Mouse (Mus musculus): Measurements from ENCODE around the gene Lta. TPM values are rescaled to one million over a fixed set of nuclear protein-coding genes. Genes with fewer than 3 reads are reported as not detected.

Gene Lta
- polyA plus RNA-seq, 1 experiment from 2014 or later: not detected

GRCm38 (mm10) chr17:35187345-35187744 is 17.8 kb downstream of the Lta start:
- no peak overlapping the region for H3K9ac ChIP-seq
- 78% methylated on average over 4 of the region's 4 CpGs for WGBS
- H3K9me3 ChIP-seq (replicated peaks): no peaks in the 10 kb centered on the region
- no peaks in the 10 kb centered on the region for H3K27me3 ChIP-seq
- peaks cover 11% of the 10 kb centered on the region for H3K4me1 ChIP-seq
- no peak overlapping the region for H3K4me2 ChIP-seq
- no peak overlapping the region for H3K4me3 ChIP-seq
- no peaks in the 10 kb centered on the region for H3K36me3 ChIP-seq (ENCODE audit: poor library complexity, severe bottlenecking)
- no peak overlapping the region for H3K27ac ChIP-seq
- no peak for ATAC-seq

GRCm38 (mm10) chr17:35186681-35187080 is 18.5 kb downstream of the Lta start:
- no peaks in the 10 kb centered on the region for H3K27me3 ChIP-seq
- no peaks in the 10 kb centered on the region for H3K9me3 ChIP-seq (replicated peaks)
- H3K27ac ChIP-seq: no peak overlapping the region; the same call in 1 of the 2 replicates
- H3K9ac ChIP-seq: no peak overlapping the region
- H3K4me3 ChIP-seq: peak overlapping the region; percentile 36; the same call in 1 of the 2 replicates
- H3K36me3 ChIP-seq (ENCODE audit: poor library complexity, severe bottlenecking): no peaks in the 10 kb centered on the region
- peak overlapping the region; percentile 58 for H3K4me2 ChIP-seq
- peaks cover 11% of the 10 kb centered on the region for H3K4me1 ChIP-seq
- no peak for ATAC-seq
- 0% methylated on average over 4 of the region's 4 CpGs for WGBS

- H3K4me3 ChIP-seq: peak overlapping the region; percentile 36
- H3K36me3 ChIP-seq (ENCODE audit: poor library complexity, severe bottlenecking): no peaks in the 10 kb centered on the region
- peaks cover 11% of the 10 kb centered on the region for H3K4me1 ChIP-seq
- no peak overlapping the region; the same call in 1 of the 2 replicates for H3K27ac ChIP-seq
- peak; percentile 67; the same call in 1 of the 2 replicates for ATAC-seq
- no peaks in the 10 kb centered on the region for H3K27me3 ChIP-seq
- peak overlapping the region; percentile 46 for H3K9ac ChIP-seq
- 5% methylated on average over 17 of the region's 18 CpGs for WGBS
- H3K4me2 ChIP-seq: peak overlapping the region; percentile 58
- H3K9me3 ChIP-seq (replicated peaks): no peaks in the 10 kb centered on the region
These were observed 19.2 kb downstream of the Lta start for GRCm38 (mm10) chr17:35185639-35186611.

- Histone ChIP-seq H3K4me1 (no peaks in the 10 kb centered on the region), H3K4me3 (no peak overlapping the region), H3K27ac (no peak overlapping the region), H3K4me2 (no peak overlapping the region), H3K9me3 (replicated peaks) (no peaks in the 10 kb centered on the region), H3K27me3 (no peaks in the 10 kb centered on the region), H3K9ac (no peak overlapping the region), H3K36me3 (ENCODE audit: poor library complexity, severe bottlenecking) (no peaks in the 10 kb centered on the region)
- ATAC-seq: no peak
- 93% methylated on average over 5 of the region's 5 CpGs for WGBS
These were observed 25.1 kb downstream of the Lta start for GRCm38 (mm10) chr17:35180093-35180492.

- H3K27me3 ChIP-seq: no peaks in the 10 kb centered on the region
- no peaks in the 10 kb centered on the region for H3K36me3 ChIP-seq (ENCODE audit: poor library complexity, severe bottlenecking)
- 14% methylated on average over 5 of the region's 5 CpGs for WGBS
- H3K4me2 ChIP-seq: no peak overlapping the region
- no peak overlapping the region for H3K27ac ChIP-seq
- no peak overlapping the region for H3K9ac ChIP-seq
- no peaks in the 10 kb centered on the region for H3K4me1 ChIP-seq
- ATAC-seq: 0 out of 2 replicates have a peak, but pooled peaks have one; percentile 43
- H3K9me3 ChIP-seq (replicated peaks): no peaks in the 10 kb centered on the region
- H3K4me3 ChIP-seq: no peak overlapping the region
These were observed 26.6 kb downstream of the Lta start for GRCm38 (mm10) chr17:35178528-35178927.

- Histone ChIP-seq H3K9ac (no peak within 1 kb of the TSS), H3K4me3 (no peak within 1 kb of the TSS), H3K27me3 (no peaks in the 10 kb centered on the region), H3K36me3 (ENCODE audit: poor library complexity, severe bottlenecking) (no peaks in the 10 kb centered on the region), H3K4me2 (no peak within 1 kb of the TSS), H3K27ac (no peak within 1 kb of the TSS), H3K4me1 (no peaks in the 10 kb centered on the region), H3K9me3 (replicated peaks) (no peaks in the 10 kb centered on the region)
- 50% methylated on average over 2 of the region's 2 CpGs for WGBS
- no peak for ATAC-seq
These were observed 29.2 kb downstream of the Lta start, which contains the start of gene Aif1 for GRCm38 (mm10) chr17:35175968-35176367. Aif1 (minus strand) TSS chr17:35176068.

- Histone ChIP-seq H3K27me3 (no peaks in the 10 kb centered on the region), H3K27ac (no peak overlapping the region), H3K9me3 (replicated peaks) (no peaks in the 10 kb centered on the region), H3K36me3 (ENCODE audit: poor library complexity, severe bottlenecking) (no peaks in the 10 kb centered on the region), H3K4me3 (no peak overlapping the region), H3K4me1 (no peaks in the 10 kb centered on the region), H3K4me2 (no peak overlapping the region), H3K9ac (no peak overlapping the region)
- WGBS: 79% methylated on average over 6 of the region's 6 CpGs
- ATAC-seq: no peak
These were observed 29.8 kb downstream of the Lta start for GRCm38 (mm10) chr17:35175382-35175781.

GRCm38 (mm10) chr17:35174201-35174977 is 30.8 kb downstream of the Lta start:
- Histone ChIP-seq H3K9ac (no peak overlapping the region), H3K36me3 (ENCODE audit: poor library complexity, severe bottlenecking) (no peaks in the 10 kb centered on the region), H3K27ac (no peak overlapping the region), H3K4me2 (no peak overlapping the region), H3K4me3 (no peak overlapping the region), H3K9me3 (replicated peaks) (no peaks in the 10 kb centered on the region), H3K4me1 (no peaks in the 10 kb centered on the region), H3K27me3 (no peaks in the 10 kb centered on the region)
- no peak for ATAC-seq
- WGBS: 78% methylated on average over 8 of the region's 8 CpGs

- Histone ChIP-seq H3K4me1 (no peaks in the 10 kb centered on the region), H3K9me3 (replicated peaks) (no peaks in the 10 kb centered on the region), H3K36me3 (ENCODE audit: poor library complexity, severe bottlenecking) (no peaks in the 10 kb centered on the region), H3K27me3 (no peaks in the 10 kb centered on the region), H3K9ac (no peak overlapping the region), H3K27ac (peak overlapping the region; percentile 19; the same call in 1 of the 2 replicates), H3K4me2 (no peak overlapping the region), H3K4me3 (no peak overlapping the region)
- no peak for ATAC-seq
- WGBS: 65% methylated on average over 3 of the region's 3 CpGs
These were observed 31.8 kb downstream of the Lta start for GRCm38 (mm10) chr17:35173329-35173728.

- Histone ChIP-seq H3K27ac (no peak overlapping the region), H3K9me3 (replicated peaks) (no peaks in the 10 kb centered on the region), H3K4me1 (no peaks in the 10 kb centered on the region), H3K4me3 (no peak overlapping the region), H3K27me3 (no peaks in the 10 kb centered on the region), H3K9ac (no peak overlapping the region), H3K4me2 (no peak overlapping the region), H3K36me3 (ENCODE audit: poor library complexity, severe bottlenecking) (no peaks in the 10 kb centered on the region)
- ATAC-seq: no peak
- WGBS: 78% methylated on average over 11 of the region's 11 CpGs
These were observed 32.5 kb downstream of the Lta start for GRCm38 (mm10) chr17:35172445-35173234.

GRCm38 (mm10) chr17:35168541-35169207 is 36.5 kb downstream of the Lta start:
- Histone ChIP-seq H3K4me3 (no peak overlapping the region), H3K4me2 (no peak overlapping the region), H3K27me3 (no peaks in the 10 kb centered on the region), H3K27ac (no peak overlapping the region), H3K36me3 (ENCODE audit: poor library complexity, severe bottlenecking) (no peaks in the 10 kb centered on the region), H3K9ac (0 out of 2 replicates have a peak overlapping the region, but pooled peaks have one; percentile 12), H3K9me3 (replicated peaks) (no peaks in the 10 kb centered on the region), H3K4me1 (peaks cover 13% of the 10 kb centered on the region)
- WGBS: 23% methylated on average over 4 of the region's 4 CpGs
- ATAC-seq: no peak

Data from forebrain, embryonic 13.5 days (tissue).